Mouse (Mus musculus) erythroblast, adult 5-6 weeks (primary cell): ENCODE results near the gene Gpld1. TPM values are rescaled to one million over a fixed set of nuclear protein-coding genes. Genes with fewer than 3 reads are reported as not detected.

Experiments
- ATAC-seq: replicated peaks from 2 replicates; pipeline ENCODE4 v1.8.0; 2016; ENCODE audit warnings: moderate number of reproducible peaks, mild to moderate bottlenecking, moderate TSS enrichment, inconsistent platforms; ENCODE audit not compliant: poor library complexity, low FRiP score, severe bottlenecking
- total RNA-seq, 2 experiments: library from RNA; stranded (forward) in 1 of 2; stranded (reverse) in 1 of 2; fragments of 150-400 nt in 1 of 2; fragments of 200-764, 138-1000 nt in 1 of 2; gene quantifications; 2 replicates each; pipeline versions ENCODE4 v1.2.3 to v1.2.4; 2015 to 2017; ENCODE audit warnings: low replicate concordance in 2 of 2

Gpld1 gene
- total RNA-seq (2015; ENCODE audit: low replicate concordance) (not detected in 2 replicates), total RNA-seq (2017; ENCODE audit: low replicate concordance) (not detected in 2 replicates)

DNA sequence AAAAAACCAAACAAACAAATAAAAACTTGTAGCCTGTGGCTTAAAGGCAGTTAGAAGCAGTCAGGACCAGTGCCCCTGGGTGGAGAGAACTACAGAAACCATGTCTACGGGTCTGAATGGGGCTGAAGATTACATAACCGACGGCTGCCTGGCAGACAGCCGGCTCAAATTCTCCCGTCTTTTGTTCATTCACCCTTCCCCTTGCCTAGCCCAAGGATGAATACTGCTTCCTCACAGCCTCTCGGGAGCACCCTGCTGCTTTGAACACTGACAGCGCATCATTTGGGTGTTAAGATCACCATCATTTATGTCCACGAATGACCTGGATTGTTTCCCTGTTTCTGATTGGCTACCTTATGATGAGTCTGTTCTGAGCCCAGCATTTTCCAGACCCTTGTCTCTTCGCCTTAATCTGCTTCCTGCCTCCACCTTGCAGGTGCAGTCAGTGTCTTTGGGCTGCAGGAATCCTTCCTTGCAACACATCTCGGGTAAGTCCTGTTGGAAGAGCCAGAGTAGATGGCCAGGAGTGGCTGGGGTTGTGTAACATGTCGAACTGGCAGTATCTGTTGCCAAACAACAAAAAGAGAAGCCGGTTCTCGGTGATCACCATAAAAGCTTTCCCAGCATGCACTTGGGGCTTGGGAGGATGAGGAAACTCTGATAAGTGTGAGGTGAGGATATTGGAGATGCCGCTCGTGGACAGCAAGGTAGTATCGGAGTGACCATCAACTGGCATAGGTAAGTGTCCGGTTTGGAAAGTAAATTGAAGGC, at the start of gene Gpld1:
TSS of gene Gpld1 (plus strand) at position 641 of the 771 bp plus-strand sequence.
- no peak for ATAC-seq

GRCm38 (mm10) chr13:24893880-24894279, 49.1 kb upstream of the Gpld1 start:
- no peak for ATAC-seq

DNA sequence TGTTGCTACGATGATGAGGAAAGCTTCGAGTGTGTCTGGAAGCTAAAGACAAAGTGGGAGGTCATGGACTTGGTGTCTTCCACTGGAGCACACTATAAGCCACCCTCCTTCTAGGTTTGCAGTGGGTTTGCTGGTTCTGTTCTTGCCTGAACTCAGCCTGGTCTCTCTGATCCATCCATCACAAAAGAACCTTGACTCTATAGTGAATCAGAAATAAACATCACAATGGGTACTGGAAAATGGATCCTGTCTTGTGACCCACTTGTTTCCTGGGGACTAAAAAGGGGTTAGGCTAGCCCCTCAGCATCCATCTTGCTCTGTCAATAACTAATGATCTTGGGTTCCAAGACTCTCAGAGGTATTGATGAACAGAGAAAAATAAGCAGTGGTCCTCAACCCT, 41.0 kb upstream of the Gpld1 start:
- ATAC-seq, result no peak

DNA sequence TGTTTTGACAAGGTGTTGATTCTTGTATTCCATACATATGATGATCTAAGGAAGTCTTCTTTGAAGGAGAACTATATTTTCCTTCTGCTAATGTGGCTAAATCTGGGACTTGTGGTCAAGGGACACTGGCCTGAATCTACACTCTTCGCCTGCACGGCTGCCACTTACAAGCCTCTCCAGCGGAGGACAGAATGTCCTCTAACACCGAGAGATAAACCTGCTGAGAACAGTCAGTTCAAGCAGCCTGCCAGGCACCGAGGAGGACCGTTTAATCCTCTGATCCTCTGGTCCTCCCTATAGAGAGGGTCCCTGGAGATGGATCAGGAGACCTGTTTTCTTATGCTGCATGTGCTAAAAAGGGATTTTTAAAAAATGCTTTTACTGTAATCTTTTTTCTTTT, 39.5 kb upstream of the Gpld1 start:
- ATAC-seq, result no peak

GRCm38 (mm10) chr13:24905422-24905821, 37.5 kb upstream of the Gpld1 start:
- ATAC-seq, result no peak

DNA sequence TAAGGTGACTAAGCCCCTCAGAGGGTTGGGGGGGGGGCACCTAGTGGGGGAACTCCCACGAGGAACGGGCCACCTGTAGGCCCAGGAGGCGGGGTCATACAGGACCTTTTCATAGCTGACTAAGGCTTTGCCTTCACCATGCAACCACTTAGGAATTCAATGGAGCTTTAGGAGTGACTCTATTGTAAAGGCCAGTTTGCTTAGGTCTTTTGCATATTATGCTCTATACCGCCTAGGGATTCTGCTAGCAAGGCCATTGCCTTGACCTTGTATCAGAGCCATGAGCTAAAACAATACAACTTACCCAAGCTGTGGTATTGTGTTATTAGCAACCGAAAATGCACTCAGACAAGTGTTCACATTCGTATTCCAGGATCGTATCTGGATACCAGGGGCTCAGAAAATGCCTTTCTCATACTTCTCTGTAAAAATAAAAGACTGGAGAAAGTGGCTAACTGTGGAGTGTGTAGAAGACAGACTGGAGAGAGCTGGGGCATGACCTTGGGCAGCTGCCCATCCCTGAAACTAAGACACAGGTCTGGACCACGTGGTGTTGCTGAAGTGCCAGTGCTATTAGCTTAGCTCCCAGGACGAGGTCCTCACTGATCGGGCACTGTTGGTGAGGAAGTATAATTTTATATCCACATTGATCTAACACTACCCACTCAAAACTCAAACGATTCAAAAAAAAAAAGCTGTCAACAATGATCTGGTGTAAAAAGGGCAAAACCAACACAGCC, 36.0 kb upstream of the Gpld1 start:
- no peak for ATAC-seq

GRCm38 (mm10) chr13:24909112-24909511, 33.8 kb upstream of the Gpld1 start:
- no peak for ATAC-seq

GRCm38 (mm10) chr13:24913576-24913975, 29.4 kb upstream of the Gpld1 start:
- no peak for ATAC-seq

DNA sequence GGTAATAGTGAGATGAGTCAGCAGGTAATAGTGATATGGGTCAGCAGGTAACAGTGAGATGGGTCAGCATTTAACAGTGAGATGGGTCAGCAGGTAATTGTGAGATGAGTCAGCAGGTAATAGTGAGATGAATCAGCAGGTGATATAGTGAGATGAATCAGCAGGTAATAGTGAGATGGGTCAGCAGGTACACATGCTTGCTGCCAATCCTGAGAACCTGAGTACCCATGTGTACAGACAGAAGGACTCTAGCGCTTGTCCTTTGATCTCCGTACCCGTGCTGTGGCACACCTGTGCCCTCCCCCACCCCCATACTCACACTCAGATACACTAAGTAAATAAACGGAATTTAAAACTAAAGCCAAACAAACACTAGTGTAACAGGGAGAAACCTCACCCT, 28.0 kb upstream of the Gpld1 start:
- no peak for ATAC-seq

DNA sequence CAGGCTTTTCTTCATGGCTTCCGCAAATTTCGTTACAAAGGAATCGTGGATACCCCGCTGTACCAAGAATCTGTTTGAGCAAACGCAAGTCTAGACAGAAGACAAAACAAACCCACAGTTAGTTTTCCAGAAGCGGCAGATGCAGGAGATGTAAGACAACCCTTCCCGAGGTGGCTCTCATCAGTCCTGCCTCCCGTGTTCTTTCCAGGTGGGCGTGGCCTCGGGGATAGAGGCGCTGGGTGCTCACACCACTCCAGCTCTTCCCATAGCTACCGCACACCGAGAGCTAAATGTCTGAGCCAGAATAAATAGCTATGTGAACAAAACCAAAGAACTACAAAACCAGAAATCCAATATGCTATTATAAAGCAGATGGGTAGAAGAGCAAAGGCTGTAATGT, 27.1 kb upstream of the Gpld1 start:
- no peak for ATAC-seq

GRCm38 (mm10) chr13:24920333-24920977, 22.5 kb upstream of the Gpld1 start:
- ATAC-seq, result 0 out of 2 replicates have a peak, but pooled peaks have one; percentile 61

GRCm38 (mm10) chr13:24921281-24921680, 21.7 kb upstream of the Gpld1 start:
- no peak for ATAC-seq

DNA sequence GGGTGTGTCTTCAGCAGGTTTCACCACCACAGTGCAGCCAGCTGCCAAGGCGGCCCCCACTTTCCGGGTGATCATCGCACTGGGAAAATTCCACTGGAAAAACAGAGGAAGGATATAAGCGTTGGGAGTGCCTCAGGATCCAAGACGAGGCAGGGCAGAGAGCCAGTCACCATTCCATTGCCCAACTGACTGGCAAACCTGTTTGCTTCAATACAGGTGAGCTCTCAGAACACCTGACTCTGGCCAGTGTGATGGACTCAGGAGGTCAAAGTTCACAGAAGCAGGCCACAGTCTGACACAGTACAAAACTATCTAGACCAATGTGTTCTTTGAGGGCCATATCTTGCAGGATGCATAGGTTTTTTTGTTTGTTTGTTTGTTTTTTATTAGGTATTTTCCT, 19.0 kb upstream of the Gpld1 start:
- no peak for ATAC-seq

DNA sequence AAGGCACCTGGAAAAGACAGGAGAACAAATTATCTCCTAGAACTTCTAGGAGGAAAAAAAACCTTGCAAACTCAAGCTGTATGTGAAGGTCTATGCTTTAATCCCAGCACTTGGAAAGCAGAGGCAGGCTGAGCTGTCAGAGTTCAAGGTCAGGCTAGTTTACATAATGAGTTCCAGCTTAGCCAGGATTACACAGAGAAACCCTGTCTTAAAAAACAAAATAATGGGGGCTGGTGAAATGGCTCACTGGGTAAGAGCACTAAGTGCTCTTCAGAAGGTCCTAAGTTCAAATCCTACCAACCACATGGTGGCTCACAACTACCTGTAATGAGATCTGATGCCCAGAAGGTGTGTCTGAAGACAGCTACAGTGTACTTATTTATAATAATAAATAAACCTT, 12.4 kb upstream of the Gpld1 start:
- no peak for ATAC-seq

DNA sequence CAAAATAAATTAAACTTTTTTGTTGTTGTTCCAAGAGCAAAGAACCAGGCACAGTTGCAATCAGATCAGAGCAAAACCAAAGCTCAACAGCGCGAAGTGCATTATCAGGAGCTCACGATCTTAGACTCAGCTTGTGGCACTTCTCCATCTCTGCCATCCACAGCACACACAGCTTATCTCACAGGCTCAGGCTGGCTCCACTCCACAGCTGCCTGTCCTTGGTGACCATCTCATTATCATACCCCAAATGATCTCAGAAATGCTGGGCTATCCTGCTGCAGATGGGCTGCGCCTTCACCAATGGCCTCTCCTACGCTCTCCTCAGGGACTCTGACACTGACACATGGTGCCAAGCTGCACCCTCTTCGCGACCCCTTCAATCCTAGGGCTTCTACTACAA, 9.8 kb upstream of the Gpld1 start:
- ATAC-seq, result no peak

DNA sequence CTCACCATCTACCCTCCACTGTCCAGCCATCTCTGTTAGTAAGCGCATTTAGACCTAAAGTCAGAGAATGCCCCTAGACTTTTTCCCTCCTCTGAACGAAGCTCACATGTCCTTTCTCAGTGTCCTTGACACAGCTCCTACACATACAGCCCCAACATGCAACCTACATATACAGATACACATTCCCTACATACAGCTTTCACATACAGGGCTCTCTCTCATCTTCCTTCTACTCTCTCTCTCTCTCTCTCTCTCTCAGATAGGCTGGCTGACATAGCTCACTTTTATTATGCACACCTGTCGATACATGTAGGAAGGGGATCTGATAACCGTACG, 6.2 kb upstream of the Gpld1 start:
- no peak for ATAC-seq

DNA sequence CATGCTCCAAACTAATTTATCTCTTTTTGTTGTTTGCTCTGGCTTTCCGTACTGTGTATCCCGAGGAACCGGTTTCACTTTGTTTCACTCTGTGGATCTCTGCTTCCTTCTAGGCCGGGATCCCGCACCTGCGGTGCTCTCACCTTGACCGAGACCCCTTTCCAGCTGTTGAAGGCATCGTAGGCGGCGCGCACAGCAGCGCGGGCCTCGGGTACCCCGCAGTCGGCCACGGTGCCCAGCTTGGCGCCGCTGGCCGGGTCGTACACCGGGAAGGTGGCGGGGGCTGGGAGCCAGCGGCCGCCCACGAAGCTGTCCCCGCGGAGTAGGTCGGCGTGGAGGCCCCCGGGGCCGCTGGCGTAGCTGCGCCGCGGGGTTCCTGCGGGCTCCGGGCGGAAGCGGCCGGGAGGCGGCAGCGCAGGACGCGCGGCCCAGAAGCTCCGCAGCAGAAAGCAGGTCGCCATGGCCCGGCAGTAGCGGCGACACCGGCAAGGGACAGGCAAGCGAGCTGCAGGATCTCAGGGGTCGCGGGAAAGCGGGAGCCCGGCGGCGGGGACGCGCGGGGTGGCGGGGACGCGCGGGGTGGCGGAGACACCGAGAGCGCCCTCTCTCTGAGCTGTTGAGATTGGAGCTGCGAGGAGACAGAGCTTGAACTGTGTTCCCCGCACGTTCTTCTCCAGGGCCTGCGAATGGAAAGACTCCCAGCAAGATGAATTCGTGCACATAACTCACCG, 5.7 kb upstream of the Gpld1 start, which contains the start of gene Aldh5a1:
TSS of gene Aldh5a1 (minus strand) at position 554 of the 731 bp plus-strand sequence.
- ATAC-seq, result no peak

- no peak for ATAC-seq
Measured at GRCm38 (mm10) chr13:24937839-24938166, 5.1 kb upstream of the Gpld1 start.

GRCm38 (mm10) chr13:24938683-24939082, 4.3 kb upstream of the Gpld1 start:
- ATAC-seq, result no peak

DNA sequence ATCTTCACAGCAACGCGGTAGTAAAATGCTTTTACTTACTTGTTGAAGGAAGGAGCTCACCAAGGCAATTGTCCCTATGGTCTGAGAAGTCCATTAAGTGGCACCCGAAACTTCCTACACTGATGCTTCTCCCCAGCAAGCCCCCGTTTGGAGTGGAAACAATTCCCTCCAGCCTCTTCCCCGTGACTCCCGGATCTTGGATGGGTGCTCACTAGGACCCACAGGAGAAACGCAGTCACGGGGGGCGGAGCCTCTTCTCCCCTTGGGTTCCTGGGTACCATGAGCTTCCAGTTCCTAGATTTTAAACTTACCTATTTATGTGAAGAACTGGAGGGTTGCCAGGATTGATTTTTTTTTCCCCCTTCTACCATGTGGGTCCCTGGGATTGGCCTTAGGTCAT, 3.5 kb upstream of the Gpld1 start:
- ATAC-seq, result no peak
